Comparison of ENCODE assay signal across 8 mouse cellular contexts in the genomic region with DNA sequence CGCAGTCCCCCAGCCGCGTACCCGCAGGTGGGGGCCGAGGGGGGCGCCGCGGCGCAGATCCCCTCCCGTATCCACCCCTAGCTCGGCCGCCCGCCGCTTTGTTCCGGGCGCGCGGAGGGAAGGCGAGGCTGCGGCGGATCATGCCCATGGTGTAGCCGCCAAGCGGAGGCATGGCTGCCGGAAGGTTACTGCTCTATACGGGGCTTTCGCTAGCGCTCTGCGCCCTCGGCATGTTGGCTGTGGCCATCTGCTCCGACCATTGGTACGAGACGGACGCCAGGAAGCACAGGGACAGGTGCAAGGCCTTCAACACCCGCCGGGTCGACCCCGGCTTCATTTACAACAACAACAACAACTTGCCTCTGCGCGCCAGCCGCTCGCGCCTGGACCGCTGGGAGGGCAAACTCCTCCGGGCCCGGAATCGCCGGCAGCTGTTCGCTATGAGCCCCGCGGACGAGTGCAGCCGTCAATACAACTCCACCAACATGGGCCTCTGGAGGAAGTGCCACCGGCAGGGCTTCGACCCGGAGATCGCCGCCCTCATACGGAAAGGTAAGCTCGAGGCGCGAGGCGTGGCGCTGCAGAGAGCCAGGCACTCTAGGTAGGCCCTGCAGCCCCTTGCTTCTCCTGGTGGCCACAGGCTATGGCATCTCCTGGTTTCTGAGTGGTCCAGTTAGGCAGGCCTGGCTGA. TPM values are rescaled to one million over a fixed set of nuclear protein-coding genes. Genes with fewer than 3 reads are reported as not detected.
DNase-seq lines count a peak whose midpoint lies in the region; ATAC-seq and TF ChIP-seq lines count a peak whose summit lies in the region.

Tmem178b (plus strand) TSS at position 371 of the 691 bp plus-strand sequence.

- peaks cover 64% of the 10 kb centered on the region for H3K27me3 ChIP-seq in heart, embryonic 15.5 days
- H3K27me3 ChIP-seq in liver, postnatal 0 days (ENCODE audit: insufficient read depth, low read length): peaks cover 53% of the 10 kb centered on the region
- H3K27me3 ChIP-seq in stomach, embryonic 16.5 days (ENCODE audit: control insufficient read depth, insufficient read depth, low read length): peaks cover 36% of the 10 kb centered on the region

- H3K4me3 ChIP-seq in heart, embryonic 15.5 days: peak within 1 kb of the TSS; percentile 53
- peak within 1 kb of the TSS; percentile 32 for H3K4me3 ChIP-seq in liver, postnatal 0 days (ENCODE audit: low read depth, low read length)
- H3K4me3 ChIP-seq in stomach, embryonic 16.5 days (replicated peaks; ENCODE audit: low read length): peak within 1 kb of the TSS; percentile 61

- TF ChIP-seq EP300 in liver, postnatal 0 days (IDR thresholded peaks at IDR 0.05; ENCODE audit: low read depth): no peak

- H3K36me3 ChIP-seq in heart, embryonic 15.5 days: no peaks in the 10 kb centered on the region
- no peaks in the 10 kb centered on the region for H3K36me3 ChIP-seq in liver, postnatal 0 days (replicated peaks; ENCODE audit: insufficient read depth, low read length)
- H3K36me3 ChIP-seq in stomach, embryonic 16.5 days (ENCODE audit: control insufficient read depth, insufficient read depth, low read length): no peaks in the 10 kb centered on the region

- H3K9me3 ChIP-seq in heart, embryonic 15.5 days (replicated peaks): no peaks in the 10 kb centered on the region
- H3K9me3 ChIP-seq in liver, postnatal 0 days (ENCODE audit: low read length): no peaks in the 10 kb centered on the region
- H3K9me3 ChIP-seq in stomach, embryonic 16.5 days (replicated peaks; ENCODE audit: control insufficient read depth, low read length): no peaks in the 10 kb centered on the region

- under 1% methylated on average over 63 of the region's 63 CpGs for WGBS in heart, embryonic 15.5 days
- 1% methylated on average over 62 of the region's 63 CpGs for WGBS in liver, postnatal 0 days (ENCODE audit: insufficient replicate concordance)
- under 1% methylated on average over 63 of the region's 63 CpGs for WGBS in stomach, embryonic 16.5 days

- ATAC-seq in heart, embryonic 15.5 days (replicated peaks; ENCODE audit: insufficient number of reproducible peaks, insufficient read depth, low FRiP score, low read depth): 0 out of 2 replicates have a peak, but pooled peaks have one; percentile 18
- ATAC-seq in liver, postnatal 0 days: no peak
- peak; percentile 23 for ATAC-seq in stomach, embryonic 16.5 days (ENCODE audit: insufficient read depth, low FRiP score)

- no peak for TF ChIP-seq CTCF in liver, postnatal 0 days (IDR thresholded peaks at IDR 0.05; ENCODE audit: low read depth)

- DNase-seq in CD4-positive helper T cell, adult 2 months (ENCODE audit: low read depth, low spot score): peak; percentile 5
- DNase-seq in adrenal gland, adult 2 months: peak; percentile 63
- peak; percentile 14 for DNase-seq in embryo, embryonic 11.5 days (ENCODE audit: low read depth, low spot score)
- DNase-seq in layer of hippocampus, adult 18-20 months (ENCODE audit: low spot score in 2 of 2): peak; percentile 30 to 53
- DNase-seq in liver, postnatal 0 days: no peak
- no peak for DNase-seq in spleen, adult 12 weeks (ENCODE audit: low spot score)

- H3K4me2 ChIP-seq in heart, embryonic 15.5 days: peak within 1 kb of the TSS; percentile 97
- H3K4me2 ChIP-seq in liver, postnatal 0 days (ENCODE audit: low read depth, low read length): peak within 1 kb of the TSS; percentile 63
- peak within 1 kb of the TSS; percentile 87 for H3K4me2 ChIP-seq in stomach, embryonic 16.5 days (ENCODE audit: low read depth, low read length)

- peaks cover 28% of the 10 kb centered on the region for H3K4me1 ChIP-seq in heart, embryonic 15.5 days (replicated peaks)
- H3K4me1 ChIP-seq in liver, postnatal 0 days (ENCODE audit: insufficient read depth): peaks cover 15% of the 10 kb centered on the region
- no peaks in the 10 kb centered on the region for H3K4me1 ChIP-seq in stomach, embryonic 16.5 days (ENCODE audit: control insufficient read depth, insufficient read depth, low read length)

- H3K27ac ChIP-seq in heart, embryonic 15.5 days: no peak within 1 kb of the TSS
- no peak within 1 kb of the TSS for H3K27ac ChIP-seq in liver, postnatal 0 days (ENCODE audit: low read depth)
- H3K27ac ChIP-seq in stomach, embryonic 16.5 days (ENCODE audit: low read length): no peak within 1 kb of the TSS

- H3K9ac ChIP-seq in heart, embryonic 15.5 days: no peak within 1 kb of the TSS; the same call in 1 of the 2 replicates
- H3K9ac ChIP-seq in liver, postnatal 0 days (replicated peaks): no peak within 1 kb of the TSS
- H3K9ac ChIP-seq in stomach, embryonic 16.5 days (ENCODE audit: low read length): peak within 1 kb of the TSS; percentile 63

RNA-seq across cellular contexts. Expression of gene Tmem178b, which starts in this region (rescaled TPM):
- total RNA-seq in adrenal gland, adult 2 months (2021): 10 to 100 TPM in 1 of 2 experiments, 1 to 10 TPM in 1; 8.9 to 31.3 TPM
- polyA plus RNA-seq in adrenal gland, adult 2 months (2012; rRNA removed): 7.0 and 15.4 TPM in 2 replicates
- polyA plus RNA-seq in heart, embryonic 15.5 days (2015; fragmentation: Nextera tagmentation; extraction: Ambion mirVana): 0.01 and 0.23 TPM in 2 replicates
- total RNA-seq in layer of hippocampus, adult 18-20 months (2021): 100 to 1,000 TPM; 161 to 168 TPM
- polyA plus RNA-seq in liver, postnatal 0 days (2015; fragmentation: Nextera tagmentation; extraction: Ambion mirVana): not detected in 2 replicates
- 0.66 and 1.2 TPM in 2 replicates for polyA plus RNA-seq in stomach, embryonic 16.5 days (2015; fragmentation: Nextera tagmentation; extraction: Ambion mirVana)

Comparison
In these comparisons a context has a peak if more than half of its experiments do, and no peak if none do; other contexts are left out.
1. RNA of gene Tmem178b (total RNA-seq): 161 to 168 TPM in layer of hippocampus, adult 18-20 months; 8.9 to 31.3 TPM in adrenal gland, adult 2 months; every median in the first group is over 4 times any median in the second.
2. Peak in ATAC-seq, H3K4me3 ChIP-seq and H3K4me2 ChIP-seq in heart, embryonic 15.5 days; RNA of the gene not detected or under 1 TPM.
3. DNase-seq: peak in CD4-positive helper T cell, adult 2 months (single experiment), adrenal gland, adult 2 months (single experiment), embryo, embryonic 11.5 days (single experiment) and layer of hippocampus, adult 18-20 months (2 of 2); none in liver, postnatal 0 days (single experiment) and spleen, adult 12 weeks (single experiment).
4. Peak in every context shown above with its lines, with median percentiles within 50 percentile points of each other: H3K4me2 ChIP-seq and H3K4me3 ChIP-seq.